Mouse (Mus musculus) kidney, adult 2 months (tissue): ENCODE measurements around the gene Cabp1.

Source experiments
- CTCF ChIP-seq: fragments of 200-500 bp; conservative IDR thresholded peaks from 2 replicates; pipeline ENCODE4 v1.5.1; 2011; ENCODE audit warnings: low read depth, mild to moderate bottlenecking, control low read depth, low read length, moderate library complexity, mixed read lengths; ENCODE audit not compliant: insufficient read depth, insufficient read length
- POLR2A ChIP-seq: fragments of 200-500 bp; IDR thresholded peaks from one replicate; pipeline ENCODE4 v1.6.1; 2011; ENCODE audit warnings: low read depth, low read length, control low read depth

DNA sequence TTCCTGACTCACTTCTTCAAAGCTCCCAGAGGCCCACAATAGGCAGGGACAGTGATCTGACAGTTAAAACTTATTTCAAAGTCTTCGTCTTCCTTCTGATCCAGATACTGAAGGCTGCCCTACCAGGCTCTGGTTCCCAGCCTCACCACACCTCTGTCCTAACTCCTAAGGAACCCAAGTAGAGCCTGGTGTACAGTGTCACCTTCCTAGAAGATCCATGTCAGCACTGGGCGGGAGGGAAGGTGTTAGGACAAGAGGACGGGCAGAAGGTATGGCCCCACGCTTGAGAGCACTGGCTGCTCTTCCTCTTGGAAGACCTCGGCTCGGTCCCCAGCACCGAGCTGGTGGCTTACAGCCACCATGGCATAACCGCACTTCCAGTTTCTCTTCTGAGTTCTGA is 45.8 kb downstream of the Cabp1 start:
- TF ChIP-seq POLR2A = no peak
- TF ChIP-seq CTCF = no peak
